Mouse (Mus musculus) cerebellum, postnatal 10 days (tissue): Measurements from ENCODE around the gene Gm10401.

Experiments used
- DNase-seq, 2 experiments: peaks; one replicate each; pipeline ENCODE4 v3.0.0; 2021; ENCODE audit warnings: mixed read lengths in 2 of 2

The Gm10401 gene

GRCm38 (mm10) chr5:115098195-115098594 is at the start of gene Gm10401:
Gene Gm10401 (minus strand): TSS chr5:115098295.
- no peak for DNase-seq

GRCm38 (mm10) chr5:115147388-115147787 is 49.3 kb upstream of the Gm10401 start:
- DNase-seq = no peak

GRCm38 (mm10) chr5:115146747-115147130 is 48.6 kb upstream of the Gm10401 start:
- no peak for DNase-seq

GRCm38 (mm10) chr5:115145976-115146746 is 48.1 kb upstream of the Gm10401 start:
- DNase-seq = no peak

GRCm38 (mm10) chr5:115145253-115145968 is 47.3 kb upstream of the Gm10401 start:
- DNase-seq = no peak

GRCm38 (mm10) chr5:115144471-115144870 is 46.4 kb upstream of the Gm10401 start:
- no peak for DNase-seq

- DNase-seq = peak; percentile 87 to 89
Observed at GRCm38 (mm10) chr5:115143552-115143951, 45.5 kb upstream of the Gm10401 start.

GRCm38 (mm10) chr5:115142166-115142697 is 44.1 kb upstream of the Gm10401 start:
- DNase-seq = no peak

- DNase-seq = no peak
Observed at GRCm38 (mm10) chr5:115140726-115141125, 42.6 kb upstream of the Gm10401 start.

GRCm38 (mm10) chr5:115139124-115139523 is 41.0 kb upstream of the Gm10401 start:
- no peak for DNase-seq

- DNase-seq = peak; percentile 94 to 96
Observed at GRCm38 (mm10) chr5:115134234-115135165, 36.4 kb upstream of the Gm10401 start, which contains the start of gene Unc119b. Gene Unc119b (minus strand): TSS chr5:115134975.

GRCm38 (mm10) chr5:115133358-115134066 is 35.4 kb upstream of the Gm10401 start:
- no peak for DNase-seq

GRCm38 (mm10) chr5:115132465-115132864 is 34.4 kb upstream of the Gm10401 start:
- DNase-seq = no peak

- DNase-seq = no peak
Observed at GRCm38 (mm10) chr5:115129328-115129727, 31.2 kb upstream of the Gm10401 start.

- DNase-seq = no peak
Observed at GRCm38 (mm10) chr5:115127421-115128179, 29.5 kb upstream of the Gm10401 start.

GRCm38 (mm10) chr5:115126578-115127312 is 28.6 kb upstream of the Gm10401 start:
- peak in 1 of 2 experiments; percentile 19 for DNase-seq

- peak; percentile 93 to 94 for DNase-seq
Observed at GRCm38 (mm10) chr5:115125211-115125871, 27.2 kb upstream of the Gm10401 start.

GRCm38 (mm10) chr5:115124690-115125089 is 26.6 kb upstream of the Gm10401 start:
- no peak for DNase-seq

GRCm38 (mm10) chr5:115120978-115121377 is 22.9 kb upstream of the Gm10401 start:
- DNase-seq = peak; percentile 77 to 80
